Mouse (Mus musculus) C2C12 (cell line): ENCODE results near the gene Mosmo.

ENCODE experiments used
- CTCF ChIP-seq: IDR thresholded peaks from one replicate; pipeline ENCODE4 v1.5.1; 2011; ENCODE audit not compliant: control insufficient read depth, insufficient read depth, insufficient read length
- FOSL1 ChIP-seq: IDR thresholded peaks from one replicate; pipeline ENCODE4 v1.8.0; 2011; ENCODE audit warnings: mild to moderate bottlenecking, low read length; ENCODE audit not compliant: poor library complexity, insufficient read depth, severe bottlenecking
- MAX ChIP-seq: IDR thresholded peaks from one replicate; pipeline ENCODE4 v1.6.1; 2011; ENCODE audit warnings: mild to moderate bottlenecking, control low read depth

- TF ChIP-seq CTCF (no peak), MAX (no peak), FOSL1 (no peak)
Measured at GRCm38 (mm10) chr7:120771389-120771788, 94.0 kb downstream of the Mosmo start.
